Mouse (Mus musculus) adipocyte (in vitro differentiated cells): ENCODE results near the gene Foxl1.

Source experiments
- DNase-seq: peaks from one replicate; pipeline ENCODE4 v3.0.0-alpha.2; 2016; ENCODE audit warnings: low spot score

Foxl1 gene

DNA sequence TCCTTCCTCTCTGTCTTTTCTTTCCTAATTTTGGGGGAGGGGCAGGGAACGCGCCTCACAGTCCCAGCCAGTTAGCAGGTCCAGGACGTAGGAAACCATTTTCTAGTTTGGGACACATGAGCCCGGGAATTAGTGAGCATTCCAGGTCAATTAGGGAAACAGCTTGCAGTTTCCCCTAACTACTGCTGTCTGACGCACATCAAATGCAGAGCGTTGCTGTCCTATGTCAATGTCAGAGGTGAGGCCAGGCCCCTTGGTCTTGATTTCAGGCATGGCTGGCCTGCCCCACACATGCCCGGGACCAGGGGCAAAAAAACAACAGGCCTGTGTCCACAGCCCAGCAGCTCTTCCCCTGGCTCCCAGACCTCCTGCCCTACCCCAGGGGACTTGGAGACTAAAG, 42.4 kb downstream of the Foxl1 start:
- DNase-seq: no peak

DNA sequence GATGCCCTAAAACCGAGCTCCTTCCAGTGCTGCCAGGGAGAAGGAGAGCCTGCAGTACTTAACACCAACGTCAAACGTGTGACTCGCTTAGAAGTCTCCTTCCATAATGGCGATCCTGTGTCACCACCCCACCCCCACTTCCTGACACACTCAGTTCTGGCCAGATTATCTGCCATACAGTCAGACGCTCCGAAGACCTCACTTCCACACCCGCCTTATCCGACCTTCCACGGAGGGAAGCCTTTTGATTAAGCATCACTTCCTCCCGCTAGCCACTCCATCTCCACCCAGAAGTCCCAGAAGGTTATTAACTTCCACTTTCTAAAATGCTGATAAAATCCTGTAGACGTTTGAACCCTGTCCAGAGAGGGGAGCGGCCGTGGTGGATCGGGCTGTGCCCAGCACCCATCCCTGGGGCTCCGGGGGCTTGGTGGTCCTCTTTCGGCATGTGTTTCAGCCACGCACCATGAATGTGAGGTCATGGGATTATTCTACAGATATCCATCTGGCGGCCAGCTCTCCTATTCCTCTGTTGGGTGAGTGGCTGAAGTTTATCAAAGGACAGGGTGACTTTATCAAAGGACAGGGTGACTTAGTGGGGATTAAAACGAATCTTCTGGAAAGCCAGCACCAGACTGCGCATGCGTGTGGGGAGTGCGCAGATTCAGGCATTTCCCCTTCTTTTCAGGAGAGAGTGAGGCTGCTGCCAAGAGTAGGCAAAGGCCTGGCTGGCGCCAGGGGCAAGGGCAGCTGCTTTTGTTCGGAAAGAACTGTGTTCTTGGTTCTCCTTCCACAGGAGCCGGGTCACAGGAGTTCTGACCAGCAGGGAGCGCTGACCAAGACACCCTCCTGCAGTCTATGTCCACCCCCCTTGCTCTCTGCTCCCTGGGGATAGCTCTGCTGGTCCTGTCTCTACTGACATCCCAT, 43.1 kb downstream of the Foxl1 start:
- no peak for DNase-seq

DNA sequence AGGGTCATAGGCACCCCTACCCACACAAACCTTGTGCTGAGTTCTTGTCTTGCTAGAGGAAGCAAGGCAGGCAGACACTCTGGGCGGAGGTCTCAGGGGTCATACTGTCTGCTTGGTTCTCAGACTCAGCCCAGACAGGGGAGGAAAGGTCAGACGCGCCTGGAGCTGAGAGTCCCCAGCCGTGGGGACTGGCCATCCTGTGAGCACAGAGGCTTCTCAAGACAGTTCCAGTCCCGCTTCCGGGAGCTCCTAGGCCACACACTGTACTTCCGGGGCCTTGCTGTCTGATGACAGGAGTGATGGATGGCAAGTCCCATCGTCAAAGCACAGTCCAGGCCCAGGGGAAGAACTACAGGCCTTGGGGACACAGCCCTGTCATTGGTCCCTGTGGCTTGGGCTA, 44.8 kb downstream of the Foxl1 start:
- no peak for DNase-seq

DNA sequence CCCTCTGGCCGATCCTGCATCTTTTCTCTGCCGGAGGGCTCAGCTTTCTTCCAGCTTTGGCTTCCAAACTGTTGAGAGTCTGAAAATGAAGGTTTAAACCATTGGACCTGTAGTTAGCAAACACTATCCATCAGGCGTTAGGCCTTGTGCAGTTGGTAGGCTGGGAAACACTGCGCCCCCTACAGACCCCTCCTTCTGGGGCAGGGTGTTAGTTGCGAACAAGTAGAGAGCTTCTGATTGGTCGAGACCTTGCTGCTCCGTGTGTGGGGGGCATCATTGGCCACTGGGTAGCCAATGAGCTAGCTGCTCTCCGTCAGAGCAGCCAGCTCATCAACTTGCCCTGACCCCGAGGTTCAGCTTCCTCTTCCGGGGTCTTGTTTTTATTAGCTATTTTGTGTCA, 46.4 kb downstream of the Foxl1 start:
- DNase-seq: no peak

DNA sequence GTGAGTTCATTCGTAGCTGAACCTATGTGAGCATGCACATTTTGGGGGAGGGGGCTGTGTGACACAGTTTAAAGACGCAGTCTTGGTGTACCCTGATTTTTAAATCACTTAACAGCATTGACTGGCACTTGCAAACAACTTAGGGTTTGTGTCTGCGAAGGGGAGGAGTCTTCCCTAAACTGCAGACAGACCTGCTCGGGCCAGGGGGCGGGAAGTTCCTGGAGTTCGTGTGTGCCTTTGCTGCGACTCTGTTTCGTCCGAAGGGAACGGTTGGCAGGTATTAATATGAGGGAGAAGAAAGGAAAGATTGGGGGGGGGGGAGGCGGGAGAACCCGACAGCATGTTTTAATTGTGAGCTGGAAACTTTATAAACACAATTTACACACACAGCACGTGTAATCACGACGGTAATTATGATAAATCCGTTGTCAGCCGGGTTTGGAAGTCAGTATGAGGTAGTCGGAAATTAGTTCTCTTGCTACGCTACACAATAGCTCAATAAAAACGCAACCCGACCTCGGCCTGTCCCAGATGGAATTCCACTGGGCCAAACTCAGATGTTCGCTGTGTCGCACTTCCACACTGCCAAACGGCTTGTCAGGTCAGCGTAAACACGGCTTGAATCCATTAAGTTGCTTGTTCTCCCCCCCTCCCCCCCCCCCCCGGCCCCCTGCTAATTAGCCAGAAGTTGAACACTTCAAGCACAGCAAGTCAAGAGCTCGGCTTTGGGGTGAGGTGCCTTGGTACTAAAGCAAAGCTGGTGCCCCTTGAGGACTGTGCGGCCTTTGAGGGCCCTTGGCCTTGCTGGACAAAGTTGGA, 47.2 kb downstream of the Foxl1 start:
- no peak for DNase-seq

DNA sequence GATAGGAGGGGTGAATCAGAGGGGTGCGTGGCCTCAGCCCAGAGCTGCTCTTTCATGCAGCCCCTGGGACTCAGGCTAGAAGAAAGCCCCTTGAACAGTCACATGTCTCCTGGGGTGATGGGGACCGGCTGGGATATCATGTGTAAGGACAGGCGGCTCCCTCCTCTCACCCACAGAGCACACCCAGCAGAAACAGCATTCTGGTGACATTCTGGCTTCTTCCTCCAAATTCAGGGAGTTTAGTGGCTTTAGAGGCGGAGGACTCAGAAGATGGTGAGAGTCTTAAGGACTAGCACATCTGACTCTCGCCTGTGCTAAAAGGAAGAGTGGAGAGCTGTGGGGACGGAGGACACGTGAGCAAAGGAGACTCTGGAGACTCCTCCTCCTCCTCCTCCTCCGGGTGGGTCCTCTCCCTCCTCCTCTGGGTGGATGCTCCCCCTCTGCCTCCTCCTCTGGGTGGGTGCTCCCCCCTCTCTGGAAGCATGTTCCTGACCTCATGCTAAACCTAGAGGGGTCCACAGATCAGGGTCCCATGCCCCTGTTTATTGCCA, 47.9 kb downstream of the Foxl1 start:
- DNase-seq: no peak

DNA sequence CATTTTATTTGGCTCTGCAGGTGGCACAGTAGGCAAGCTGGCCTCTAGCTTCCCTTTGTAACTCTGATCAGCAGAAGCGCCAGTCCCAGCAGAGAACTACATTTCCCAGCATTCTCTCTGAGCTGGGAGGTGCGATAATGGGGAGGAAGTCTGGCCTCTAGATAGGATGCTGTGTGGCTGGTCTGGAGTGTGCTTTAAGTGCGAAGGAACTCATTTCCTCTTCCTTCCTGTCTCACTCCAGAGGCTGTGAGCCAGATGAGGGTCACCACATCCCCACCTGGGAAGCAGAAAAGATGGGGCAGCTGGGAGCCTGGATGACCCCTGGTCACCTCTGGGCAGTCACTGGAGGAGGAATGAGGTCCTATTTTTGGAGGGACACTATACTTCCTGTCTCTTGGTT, 48.6 kb downstream of the Foxl1 start:
- DNase-seq: no peak
